Comparison of ENCODE assay signal across 8 mouse cellular contexts in the genomic region with DNA sequence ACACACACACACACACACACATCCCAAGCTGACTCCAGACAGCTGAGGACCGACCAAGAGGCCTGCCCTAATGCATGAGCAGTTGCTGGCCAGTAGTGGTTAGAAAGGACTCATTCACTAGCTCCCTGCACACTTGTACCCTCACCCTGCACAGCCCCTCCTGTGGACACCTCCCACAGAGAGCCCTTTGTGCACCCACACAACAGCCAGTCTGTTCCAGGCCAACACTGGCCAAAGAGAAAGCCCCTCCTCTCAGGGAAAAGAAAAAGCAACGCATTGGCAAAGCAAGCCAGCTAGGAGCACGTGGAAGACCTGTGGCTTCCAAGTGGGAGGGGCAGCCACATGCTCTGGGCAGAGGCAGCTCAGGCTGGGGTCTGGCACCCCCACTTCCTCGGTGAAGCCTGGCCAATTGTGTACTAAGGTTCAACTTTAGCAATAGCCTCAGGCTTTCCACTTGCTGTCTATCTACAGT. TPM values are rescaled to one million over a fixed set of nuclear protein-coding genes. Genes with fewer than 3 reads are reported as not detected.
DNase-seq lines count a peak whose midpoint lies in the region; ATAC-seq and TF ChIP-seq lines count a peak whose summit lies in the region.

No protein-coding gene starts in this region.

- H3K27ac ChIP-seq in cortical plate, adult 2 months (ENCODE audit: insufficient read depth, low read length), result peak overlapping the region; percentile 94
- H3K27ac ChIP-seq in hindbrain, embryonic 15.5 days (replicated peaks), result peak overlapping the region; percentile 64
- no peak overlapping the region; the same call in 1 of the 2 replicates for H3K27ac ChIP-seq in stomach, postnatal 0 days (replicated peaks)

- H3K27me3 ChIP-seq in hindbrain, embryonic 15.5 days, result no peaks in the 10 kb centered on the region
- no peaks in the 10 kb centered on the region for H3K27me3 ChIP-seq in stomach, postnatal 0 days (ENCODE audit: control insufficient read depth, insufficient read depth, low read length)

- 0 out of 2 replicates have a peak overlapping the region, but pooled peaks have one; percentile 18 for H3K4me2 ChIP-seq in hindbrain, embryonic 15.5 days
- no peak overlapping the region for H3K4me2 ChIP-seq in stomach, postnatal 0 days (replicated peaks; ENCODE audit: low read depth)

- no peak for TF ChIP-seq EP300 in stomach, postnatal 0 days (optimal IDR thresholded peaks at IDR 0.05)

- ATAC-seq in hindbrain, embryonic 15.5 days (ENCODE audit: low FRiP score, low read depth), result peak; percentile 89
- peak; percentile 56 for ATAC-seq in megakaryocyte progenitor cell, adult 5-6 weeks (replicated peaks; ENCODE audit: poor library complexity)
- ATAC-seq in stomach, postnatal 0 days (ENCODE audit: low FRiP score, low TSS enrichment), result peak; percentile 15; the same call in 1 of the 2 replicates

- no peak for TF ChIP-seq POLR2A in cortical plate, adult 2 months (IDR thresholded peaks at IDR 0.05; ENCODE audit: extremely low read depth, insufficient read depth, low read length)

- no peak for TF ChIP-seq CTCF in cortical plate, adult 2 months (IDR thresholded peaks at IDR 0.05; ENCODE audit: extremely low read depth, insufficient read depth, low read length)
- no peak for TF ChIP-seq CTCF in stomach, postnatal 0 days (IDR thresholded peaks at IDR 0.05; ENCODE audit: low read depth)

- no peak overlapping the region for H3K4me3 ChIP-seq in cortical plate, adult 2 months (ENCODE audit: insufficient read depth, low read length)
- no peak overlapping the region for H3K4me3 ChIP-seq in hindbrain, embryonic 15.5 days
- H3K4me3 ChIP-seq in stomach, postnatal 0 days (ENCODE audit: low read depth, low read length), result no peak overlapping the region

- H3K4me1 ChIP-seq in cortical plate, adult 2 months (ENCODE audit: control insufficient read depth, insufficient read depth, low read length), result peaks cover 4% of the 10 kb centered on the region; the same call in 1 of the 2 replicates
- peaks cover 79% of the 10 kb centered on the region for H3K4me1 ChIP-seq in hindbrain, embryonic 15.5 days (replicated peaks)
- H3K4me1 ChIP-seq in stomach, postnatal 0 days (replicated peaks; ENCODE audit: control insufficient read depth, insufficient read depth), result peaks cover 15% of the 10 kb centered on the region

- H3K36me3 ChIP-seq in hindbrain, embryonic 15.5 days, result peaks cover 55% of the 10 kb centered on the region
- H3K36me3 ChIP-seq in stomach, postnatal 0 days (ENCODE audit: control insufficient read depth, insufficient read depth, low read length), result peaks cover 57% of the 10 kb centered on the region

- H3K9ac ChIP-seq in hindbrain, embryonic 15.5 days, result no peak overlapping the region
- no peak overlapping the region; the same call in 1 of the 2 replicates for H3K9ac ChIP-seq in stomach, postnatal 0 days (ENCODE audit: low read length)

- peak; percentile 83 for DNase-seq in adrenal gland, adult 2 months
- DNase-seq in gastrocnemius, postnatal 10 days, result peak; percentile 66
- peak; percentile 32 to 38 for DNase-seq in layer of hippocampus, postnatal 25 days (ENCODE audit: extremely low spot score in 1 of 2, low spot score in 1 of 2)
- DNase-seq in stomach, postnatal 0 days (ENCODE audit: low spot score), result peak; percentile 36
- no peak for DNase-seq in MN1 (ENCODE audit: low spot score)

- WGBS in hindbrain, embryonic 15.5 days, result 10% methylated on average over 4 of the region's 4 CpGs
- 20% methylated on average over 4 of the region's 4 CpGs for whole genome bisulfite sequencing in stomach, postnatal 0 days

- H3K9me3 ChIP-seq in hindbrain, embryonic 15.5 days, result no peaks in the 10 kb centered on the region
- H3K9me3 ChIP-seq in stomach, postnatal 0 days (ENCODE audit: control insufficient read depth, low read length), result no peaks in the 10 kb centered on the region

RNA-seq across cellular contexts. Expression of a gene that starts 7.6 kb away (rescaled TPM):
- total RNA-seq in adrenal gland, adult 2 months (2021), result 100 to 1,000 TPM; 154 to 186 TPM
- 116 and 153 TPM in 2 replicates for polyA plus RNA-seq in adrenal gland, adult 2 months (2012; rRNA removed)
- polyA plus RNA-seq in cortical plate, adult 2 months (2012; rRNA removed), result 13.3 and 16.1 TPM in 2 replicates
- 10 to 100 TPM; 32.9 to 43.7 TPM for total RNA-seq in gastrocnemius, postnatal 10 days (2021)
- 66.0 and 71.3 TPM in 2 replicates for polyA plus RNA-seq in hindbrain, embryonic 15.5 days (2015; fragmentation: Nextera tagmentation; extraction: Ambion mirVana)
- total RNA-seq in layer of hippocampus, postnatal 25 days (2021), result 10 to 100 TPM; 19.1 to 24.1 TPM
- 0.84 and 2.1 TPM in 2 replicates for total RNA-seq in megakaryocyte progenitor cell, adult 5-6 weeks (2015)
- 0.98 and 8.5 TPM in 2 replicates for total RNA-seq in megakaryocyte progenitor cell, adult 5-6 weeks (2017)
- polyA plus RNA-seq in stomach, postnatal 0 days (2015; fragmentation: Nextera tagmentation; extraction: Ambion mirVana), result 18.6 and 22.7 TPM in 2 replicates

Comparison
In these comparisons a context has a peak if more than half of its experiments do, and no peak if none do; other contexts are left out.
1. ATAC-seq: peak in every context shown above with its lines; median percentile 89 in hindbrain, embryonic 15.5 days; 56 in megakaryocyte progenitor cell, adult 5-6 weeks; 15 in stomach, postnatal 0 days.